Mouse (Mus musculus) neural tube, embryonic 11.5 days (tissue): ENCODE measurements around the gene Rnf169. TPM values are rescaled to one million over a fixed set of nuclear protein-coding genes. Genes with fewer than 3 reads are reported as not detected.

Source experiments
- ATAC-seq: fragments of 200-750 bp; cut with Nextera tagmentation; 2 replicates; pipeline ENCODE4 v1.8.0; 2017; ENCODE audit warnings: moderate number of reproducible peaks, mild to moderate bottlenecking, moderate TSS enrichment, moderate library complexity; ENCODE audit not compliant: insufficient read depth, low FRiP score, low TSS enrichment
- DNase-seq: peaks from one replicate; pipeline ENCODE4 v3.0.0-alpha.2; 2015; ENCODE audit warnings: low spot score
- H3K27ac ChIP-seq: fragments of 300-500 bp; sonication (generic); 2 replicates; pipeline ENCODE4 v1.5.1; 2014; ENCODE audit warnings: low read depth, mild to moderate bottlenecking, low read length
- H3K27me3 ChIP-seq: fragments of 300-500 bp; sonication (generic); 2 replicates; pipeline ENCODE4 v1.6.1; 2014; ENCODE audit warnings: mild to moderate bottlenecking, low read length, mixed read lengths; ENCODE audit not compliant: control insufficient read depth, insufficient read depth
- H3K36me3 ChIP-seq: fragments of 300-500 bp; sonication (generic); 2 replicates; pipeline ENCODE4 v1.6.1; 2014; ENCODE audit warnings: mild to moderate bottlenecking, low read length, moderate library complexity, mixed read lengths; ENCODE audit not compliant: control insufficient read depth, insufficient read depth
- H3K4me1 ChIP-seq: fragments of 300-500 bp; sonication (generic); 2 replicates; pipeline ENCODE4 v1.6.1; 2014; ENCODE audit warnings: low read length, mixed read lengths; ENCODE audit not compliant: control insufficient read depth, insufficient read depth
- H3K4me2 ChIP-seq: fragments of 300-500 bp; sonication (generic); 2 replicates; pipeline ENCODE4 v1.6.1; 2014; ENCODE audit warnings: low read depth, mild to moderate bottlenecking, moderate library complexity
- H3K4me3 ChIP-seq: fragments of 300-500 bp; sonication (generic); 2 replicates; pipeline ENCODE4 v1.5.1; 2014; ENCODE audit warnings: low read depth, low read length
- H3K9ac ChIP-seq: fragments of 300-500 bp; sonication (generic); 2 replicates; pipeline ENCODE4 v1.6.1; 2014; ENCODE audit warnings: mild to moderate bottlenecking, low read length
- H3K9me3 ChIP-seq: fragments of 300-500 bp; sonication (generic); 2 replicates; pipeline ENCODE4 v1.6.1; 2016; ENCODE audit warnings: low read length; ENCODE audit not compliant: control insufficient read depth
- WGBS: fragments of 180-500 bp; shearing (Covaris S2); extraction: QIAGEN DNeasy Blood & Tissue Kit; methylation state at CpG from one replicate; pipeline ENCODE4 v1.1.7; 2014; 5-methylcytosine and 5-hydroxymethylcytosine counted together
- polyA plus RNA-seq: library from polyadenylated mRNA; unstranded; fragments of >200 nt; fragmentation: Nextera tagmentation; extraction: Ambion mirVana; gene quantifications from 2 replicates; pipeline ENCODE4 v1.2.1, GENCODE M21; 2014

The Rnf169 gene
- polyA plus RNA-seq, 1 experiment from 2014 or later = 7.8 TPM

DNA sequence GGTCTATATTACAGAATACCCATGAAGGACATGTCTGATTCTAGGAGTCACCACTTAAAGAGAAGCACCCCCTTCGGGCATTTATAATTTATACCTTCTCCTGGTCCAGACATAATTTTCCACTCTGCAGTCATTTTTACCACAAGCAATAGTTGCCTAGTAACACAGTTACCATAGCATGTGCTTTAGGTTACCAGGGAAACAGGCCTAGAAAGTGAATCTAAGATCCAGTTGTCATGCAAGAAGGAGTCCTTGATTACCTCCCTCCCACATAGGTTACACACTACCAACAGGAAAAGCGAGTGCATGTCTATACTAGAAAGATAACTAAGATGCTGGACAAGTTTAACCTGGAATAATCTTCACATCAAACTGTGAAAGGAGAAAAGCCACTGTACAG, 102.0 kb downstream of the Rnf169 start:
- H3K4me2 ChIP-seq = no peak overlapping the region
- no peak overlapping the region for H3K9ac ChIP-seq
- no peaks in the 10 kb centered on the region for H3K9me3 ChIP-seq
- 80% methylated on average over 2 of the region's 2 CpGs for WGBS
- DNase-seq (no peak), ATAC-seq (no peak)
- H3K27ac ChIP-seq = no peak overlapping the region
- H3K4me3 ChIP-seq = no peak overlapping the region
- H3K4me1 ChIP-seq = no peaks in the 10 kb centered on the region
- no peaks in the 10 kb centered on the region for H3K36me3 ChIP-seq
- no peaks in the 10 kb centered on the region for H3K27me3 ChIP-seq

DNA sequence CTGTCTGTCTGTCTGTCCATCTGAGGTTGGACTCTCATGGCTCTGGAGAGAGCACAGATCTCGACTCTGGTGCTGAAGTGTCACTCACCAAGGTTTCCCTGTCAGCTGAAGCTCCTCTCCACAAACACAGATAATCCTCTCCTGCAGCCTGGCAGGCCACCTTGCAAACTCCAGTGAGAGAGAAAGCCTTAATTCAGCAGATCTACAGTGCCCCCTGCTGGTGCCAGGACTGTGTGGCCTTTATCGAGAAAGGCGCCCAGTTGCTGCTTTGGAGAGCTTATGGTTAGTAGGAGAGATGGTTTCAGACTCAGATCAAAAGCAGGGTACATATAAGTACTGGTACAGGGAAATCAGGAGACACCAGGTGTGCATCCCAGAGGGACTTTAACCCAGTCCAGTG, 103.9 kb downstream of the Rnf169 start:
- no peaks in the 10 kb centered on the region for H3K36me3 ChIP-seq
- H3K4me1 ChIP-seq = no peaks in the 10 kb centered on the region
- H3K27ac ChIP-seq = no peak overlapping the region
- no peak overlapping the region for H3K4me3 ChIP-seq
- no peak for ATAC-seq
- H3K27me3 ChIP-seq = no peaks in the 10 kb centered on the region
- DNase-seq = peak; percentile 84
- H3K9me3 ChIP-seq = no peaks in the 10 kb centered on the region
- no peak overlapping the region for H3K4me2 ChIP-seq
- no peak overlapping the region for H3K9ac ChIP-seq
- WGBS = 2% methylated on average over 3 of the region's 3 CpGs

- WGBS = 48% methylated on average over 5 of the region's 5 CpGs
- DNase-seq (no peak), ATAC-seq (no peak)
- Histone ChIP-seq H3K4me2 (no peak overlapping the region), H3K9me3 (no peaks in the 10 kb centered on the region), H3K4me3 (no peak overlapping the region), H3K4me1 (no peaks in the 10 kb centered on the region), H3K9ac (no peak overlapping the region), H3K36me3 (no peaks in the 10 kb centered on the region), H3K27ac (no peak overlapping the region), H3K27me3 (no peaks in the 10 kb centered on the region)
These were observed 104.4 kb downstream of the Rnf169 start for GRCm38 (mm10) chr7:99875891-99876290.

- Histone ChIP-seq H3K4me2 (no peak overlapping the region), H3K4me3 (no peak overlapping the region), H3K36me3 (no peaks in the 10 kb centered on the region), H3K4me1 (no peaks in the 10 kb centered on the region), H3K27me3 (no peaks in the 10 kb centered on the region), H3K9ac (no peak overlapping the region), H3K27ac (no peak overlapping the region), H3K9me3 (no peaks in the 10 kb centered on the region)
- DNase-seq (no peak), ATAC-seq (no peak)
- WGBS = 84% methylated on average over 6 of the region's 6 CpGs
These were observed 106.3 kb downstream of the Rnf169 start for GRCm38 (mm10) chr7:99873965-99874364.

Other genes starting within 250 kb of the Rnf169 start
- gene Olfr521, start 216.9 kb downstream of the Rnf169 start, polyA plus RNA-seq = not detected in 2 replicates
- 2.0 and 2.1 TPM in 2 replicates for gene Neu3, start 152.0 kb downstream of the Rnf169 start, polyA plus RNA-seq
- 0.36 and 0.46 TPM in 2 replicates for gene Xrra1, start 121.3 kb downstream of the Rnf169 start, polyA plus RNA-seq
- 345 and 366 TPM in 2 replicates for gene Spcs2, start 117.0 kb downstream of the Rnf169 start, polyA plus RNA-seq
- gene Chrdl2, start 25.7 kb upstream of the Rnf169 start, polyA plus RNA-seq = 0.20 and 0.69 TPM in 2 replicates
- gene Pold3, start 141.1 kb upstream of the Rnf169 start, polyA plus RNA-seq = 76.9 and 78.2 TPM in 2 replicates
- gene Lipt2, start 178.8 kb upstream of the Rnf169 start, polyA plus RNA-seq = 22.9 and 24.2 TPM in 2 replicates
- gene Kcne3, start 196.1 kb upstream of the Rnf169 start, polyA plus RNA-seq = 2.4 and 3.8 TPM in 2 replicates
- gene Pgm2l1, start 246.9 kb upstream of the Rnf169 start, polyA plus RNA-seq = 8.9 and 10.4 TPM in 2 replicates